Mouse (Mus musculus): ENCODE measurements around the gene Cyb561d1.

The Cyb561d1 gene

DNA sequence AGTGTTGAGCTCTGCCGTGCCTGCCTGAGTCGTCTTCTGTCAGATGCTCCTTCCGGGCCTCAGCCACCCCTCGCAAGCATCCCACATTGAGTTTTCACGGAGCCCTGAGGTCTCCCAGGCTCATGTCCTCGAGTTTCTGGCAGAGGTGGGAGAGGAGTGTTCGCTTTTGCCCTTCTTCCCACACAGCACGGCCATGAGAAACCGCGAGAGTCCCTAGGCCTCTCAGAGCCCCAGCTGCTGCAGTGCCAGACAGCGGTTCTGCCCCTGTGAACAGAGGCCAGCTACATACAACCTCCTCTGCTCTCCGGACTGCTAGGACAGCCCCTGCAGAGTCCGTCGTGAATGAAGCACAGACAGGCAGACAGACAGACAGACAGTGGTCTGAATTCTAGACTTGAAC is 33.5 kb downstream of the Cyb561d1 start:
- DNase-seq (ENCODE audit: low spot score in 2 of 2), result no peak

- peak; percentile 37 to 68 for DNase-seq (ENCODE audit: low spot score in 2 of 2)
Measured at GRCm38 (mm10) chr3:108166486-108167211, 34.4 kb downstream of the Cyb561d1 start.

DNA sequence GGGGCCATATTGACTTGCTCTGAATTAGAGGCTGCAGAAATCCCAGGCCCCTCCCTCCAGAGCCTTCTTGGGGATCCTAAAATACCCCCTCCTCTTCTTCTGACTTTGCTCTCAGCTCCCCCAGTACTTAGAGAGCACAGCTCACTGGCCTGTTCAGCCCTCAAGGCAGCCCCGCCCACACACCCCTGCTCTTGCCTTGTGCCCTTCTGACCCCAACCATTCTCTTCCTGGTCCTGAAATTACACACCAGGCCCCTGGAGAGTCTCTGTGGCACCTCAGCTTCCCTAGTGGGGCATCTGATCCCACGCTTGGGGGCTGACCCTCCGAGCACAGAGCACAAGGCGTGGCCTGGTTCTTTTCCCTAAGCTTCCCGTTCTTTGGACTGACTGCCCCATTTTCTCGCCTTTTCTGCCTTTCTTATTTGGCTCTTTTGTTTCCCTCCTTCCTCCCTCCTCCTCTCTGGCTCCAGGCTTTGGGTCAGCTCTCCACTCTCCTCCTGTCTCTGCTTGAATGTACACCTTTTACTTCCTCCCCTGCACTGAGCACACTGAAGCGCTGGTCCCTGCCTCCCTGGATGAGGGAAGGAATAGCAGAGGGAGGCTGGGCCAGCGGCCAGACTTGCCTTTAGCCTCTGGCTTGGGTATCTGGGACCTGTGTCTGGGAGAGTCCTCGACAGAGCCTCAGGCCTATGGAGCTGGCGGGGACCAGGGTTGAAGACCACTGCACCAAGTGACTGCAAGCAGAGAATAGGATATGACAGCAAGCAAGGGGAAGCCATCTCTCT is 35.3 kb downstream of the Cyb561d1 start:
- no peak for DNase-seq (ENCODE audit: low spot score in 2 of 2)

DNA sequence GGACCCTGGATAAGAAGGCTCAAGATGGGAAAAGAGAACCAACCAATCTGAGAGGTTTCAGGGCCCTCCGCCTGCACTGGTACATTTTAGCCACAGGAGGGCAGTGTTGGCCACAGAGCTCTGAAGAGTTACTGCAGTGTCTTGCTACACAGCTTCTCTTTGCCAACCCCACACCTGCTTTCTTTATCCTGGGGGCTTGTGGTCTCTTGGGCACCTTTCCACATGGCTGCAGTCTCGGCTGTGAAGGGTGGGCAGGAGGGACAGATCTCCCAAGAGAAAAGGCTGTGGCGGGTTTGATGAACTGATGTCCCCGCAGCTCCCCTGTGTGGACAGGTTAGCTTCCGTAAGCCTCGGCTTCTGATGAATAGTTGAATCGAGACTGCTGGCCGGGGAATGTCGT is 36.2 kb downstream of the Cyb561d1 start:
- peak; percentile 79 to 90 for DNase-seq (ENCODE audit: low spot score in 2 of 2)

GRCm38 (mm10) chr3:108164091-108164490 is 36.9 kb downstream of the Cyb561d1 start:
- no peak for DNase-seq (ENCODE audit: low spot score in 2 of 2)

DNA sequence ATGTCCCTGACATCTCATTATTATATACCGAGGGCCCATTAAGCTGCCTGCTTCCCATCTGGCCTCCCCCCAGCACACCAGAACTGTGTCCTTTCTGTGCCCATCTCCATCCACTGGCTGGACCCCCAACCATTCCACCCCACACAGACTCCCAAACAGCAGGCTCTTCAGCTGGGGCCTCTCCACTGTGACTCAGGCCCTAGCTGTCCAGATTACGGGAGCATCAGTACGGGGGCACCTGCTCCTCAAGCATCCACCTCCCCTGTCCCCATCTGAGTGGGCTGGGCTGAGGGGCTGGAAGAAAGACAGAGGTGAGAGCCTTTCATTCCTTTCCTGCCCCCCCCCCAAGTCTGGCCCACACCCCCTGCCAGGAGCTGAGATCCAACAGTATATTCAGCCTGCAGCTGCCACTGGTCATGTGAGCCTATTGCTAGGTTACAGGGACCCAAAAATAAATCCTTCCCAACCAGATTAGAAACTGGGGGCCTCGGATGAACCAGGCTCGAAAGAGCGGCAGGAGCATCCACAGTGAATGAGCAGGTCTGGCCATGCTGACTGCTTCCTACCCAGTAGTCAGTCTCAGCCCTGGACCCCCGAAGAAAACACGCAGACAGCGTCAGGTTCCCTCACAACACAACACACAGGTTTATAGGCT is 42.5 kb downstream of the Cyb561d1 start:
- DNase-seq (ENCODE audit: low spot score in 2 of 2), result peak; percentile 60 to 70

GRCm38 (mm10) chr3:108154656-108155055 is 46.4 kb downstream of the Cyb561d1 start, which contains the start of gene Gpr61:
Gene Gpr61 (minus strand): TSS chr3:108154882.
- peak; percentile 59 to 63 for DNase-seq (ENCODE audit: low spot score in 2 of 2)

GRCm38 (mm10) chr3:108152290-108152689 is 48.7 kb downstream of the Cyb561d1 start:
- DNase-seq (ENCODE audit: low spot score in 2 of 2), result no peak

DNA sequence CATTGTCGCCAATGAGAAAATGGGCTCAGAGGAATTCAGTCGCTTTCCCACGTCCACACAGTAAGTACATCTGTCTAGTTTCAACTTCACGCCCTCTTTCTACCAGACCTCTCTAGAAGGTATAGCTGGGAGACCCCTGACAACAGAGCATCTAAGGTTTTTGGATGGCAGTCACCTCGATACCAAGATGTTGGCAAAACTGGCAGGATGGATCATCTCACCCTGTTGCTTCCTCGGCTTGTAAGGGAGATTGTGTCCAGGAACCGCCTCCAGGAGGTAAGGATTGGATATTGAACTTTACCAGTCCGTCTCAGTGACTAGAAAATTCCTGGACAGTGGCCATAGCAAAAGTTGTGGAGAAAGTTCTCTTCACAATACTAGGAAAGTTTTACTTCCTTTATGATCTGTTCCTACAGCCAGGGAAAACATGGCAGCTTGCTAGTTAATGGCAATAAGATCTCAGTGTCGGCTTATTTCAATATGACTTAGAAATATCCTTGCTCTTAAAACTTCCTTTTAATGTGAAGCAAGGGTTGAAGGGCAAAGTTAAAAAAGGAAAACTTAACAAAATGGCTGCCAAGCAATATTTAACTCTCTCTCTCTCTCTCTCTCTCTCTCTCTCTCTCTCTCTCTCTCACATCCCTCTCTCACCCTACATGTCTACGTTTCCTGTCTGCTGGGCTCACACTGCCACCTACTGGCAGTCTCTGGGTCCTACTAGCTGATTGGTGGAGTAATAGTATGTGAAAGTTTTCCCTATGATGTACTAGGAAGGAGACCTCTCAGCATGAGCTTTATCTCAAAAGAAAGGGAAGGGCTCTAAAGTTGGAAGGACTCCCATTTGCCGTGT is 53.4 kb downstream of the Cyb561d1 start:
- peak; percentile 79 to 92 for DNase-seq (ENCODE audit: low spot score in 2 of 2)

GRCm38 (mm10) chr3:108146671-108147070 is 54.3 kb downstream of the Cyb561d1 start:
- DNase-seq (ENCODE audit: low spot score in 2 of 2), result no peak

All from frontal cortex, postnatal 14 days (tissue).